ENCODE assay signal across 27 mouse cellular contexts in the genomic region with DNA sequence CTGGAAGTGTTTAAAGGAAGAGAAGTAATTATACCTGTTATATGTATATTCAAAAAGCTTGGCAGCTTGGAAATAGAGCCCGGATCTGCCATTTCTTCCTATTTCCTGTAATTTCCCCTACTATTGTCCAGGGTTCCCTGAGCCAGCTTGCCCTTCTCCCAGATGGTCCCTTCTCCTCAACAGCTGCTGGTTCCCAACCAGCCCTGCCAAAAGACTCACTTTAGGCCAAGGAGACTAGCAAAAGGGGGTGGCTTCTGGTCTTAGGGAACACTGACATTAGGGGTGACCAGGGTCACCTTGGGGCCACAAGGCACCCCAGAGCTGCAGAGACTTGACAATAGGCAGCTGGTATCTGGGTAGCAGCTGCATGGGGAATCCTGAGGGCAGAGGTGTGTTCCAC. TPM values are rescaled to one million over a fixed set of nuclear protein-coding genes. Genes with fewer than 3 reads are reported as not detected.
DNase-seq lines count a peak whose midpoint lies in the region; TF ChIP-seq lines count a peak whose summit lies in the region.
"Had no signal": no experiment of that assay in that cellular context is flagged by ENCODE, and none has a peak within 500 bp of the region (broad histone marks: within the 10 kb centered on the region; RNA-seq: fewer than 3 reads in every experiment).

No protein-coding gene starts in this region.

- TF ChIP-seq CTCF in cerebellum, adult 2 months (IDR thresholded peaks at IDR 0.05; ENCODE audit: borderline replicate concordance, insufficient read depth, low read depth, low read length): no peak

- peak; percentile 19 for DNase-seq in cerebellum, adult 9-11 months
- no peak for DNase-seq in cerebellum, postnatal 25 days
- peak; percentile 53 to 58 for DNase-seq in cerebellum, postnatal 10 days
- no peak for DNase-seq in cerebellum, adult 2 months
- peak; percentile 56 for DNase-seq in heart, adult 11 months
- no peak for DNase-seq in heart, postnatal 14 days
- DNase-seq in left cerebral cortex, postnatal 4 days: peak; percentile 32
- DNase-seq in left cerebral cortex, adult 8-10 months (ENCODE audit: low spot score in 2 of 2): no peak
- DNase-seq: adrenal gland, adult 2 months; adrenal gland, adult 8-10 months; adrenal gland, postnatal 10 days; adrenal gland, postnatal 14 days; adrenal gland, postnatal 25 days; adrenal gland, postnatal 36 days; B cell, adult 2 months; cerebellum, adult 11 months; cerebellum, adult 11-12 months had no signal

- intact Hi-C loops in heart, postnatal 14 days (cut with DNase I): no loop called here
- intact Hi-C loops in left cerebral cortex, postnatal 4 days (cut with DNase I): no loop called here

- H3K27ac ChIP-seq in cerebellum, adult 2 months (ENCODE audit: insufficient read depth, low read length): no peak overlapping the region

- peaks cover 38% of the 10 kb centered on the region for H3K4me1 ChIP-seq in cerebellum, adult 2 months (ENCODE audit: control insufficient read depth, insufficient read depth, low read length)

- 69% methylated on average over 1 of the region's 1 CpGs for WGBS in cerebellum, adult 2 months

- H3K4me3 ChIP-seq in cerebellum, adult 2 months (replicated peaks; ENCODE audit: insufficient read depth, low read depth, low read length): no peak overlapping the region

- no peaks in the 10 kb centered on the region for H3K27me3 ChIP-seq in cerebellum, adult 2 months (ENCODE audit: control insufficient read depth, insufficient read depth, low read length)
- H3K27me3 ChIP-seq: Patski had no signal

- no peak for TF ChIP-seq POLR2A in cerebellum, adult 2 months (IDR thresholded peaks at IDR 0.05; ENCODE audit: borderline replicate concordance, insufficient read depth, low read length)

RNA-seq across cellular contexts. Expression of gene Ndufa10, which starts 38.7 kb away (rescaled TPM):
- polyA plus RNA-seq in cerebellum, adult 2 months (2012; rRNA removed): 226 and 229 TPM in 2 replicates
- 100 to 1,000 TPM; 882 to 892 TPM for total RNA-seq in heart, postnatal 14 days (2021)
- total RNA-seq in left cerebral cortex, postnatal 4 days (2021): 100 to 1,000 TPM; 161 to 166 TPM
- 100 to 1,000 TPM; 219 to 243 (median 235) TPM for total RNA-seq in left cerebral cortex, adult 8-10 months (2022)

RNA-seq across cellular contexts. Expression of gene Olfr1416, which starts 49.9 kb away (rescaled TPM):
- not detected in 2 replicates for polyA plus RNA-seq in cerebellum, adult 2 months (2012; rRNA removed)
- not detected for total RNA-seq in heart, postnatal 14 days (2021)
- not detected for total RNA-seq in left cerebral cortex, postnatal 4 days (2021)
- not detected for total RNA-seq in left cerebral cortex, adult 8-10 months (2022)
- total RNA-seq: adrenal gland, adult 18-20 months; adrenal gland, adult 2 months; adrenal gland, adult 8-10 months; adrenal gland, postnatal 10 days; adrenal gland, postnatal 14 days; adrenal gland, postnatal 25 days; adrenal gland, postnatal 36 days; adrenal gland, postnatal 4 days; CH12.LX; ES-E14; MEL had no signal
- polyA plus RNA-seq: adrenal gland, adult 2 months; brain, embryonic 14.5 days; C2C12; CD4-positive, CD25-positive, alpha-beta regulatory T cell, adult 4 months; G1E; Patski had no signal

Comparison
In these comparisons a context has a peak if more than half of its experiments do, and no peak if none do; other contexts are left out.
1. DNase-seq: peak in cerebellum, adult 9-11 months (single experiment), cerebellum, postnatal 10 days (2 of 2), heart, adult 11 months (single experiment) and left cerebral cortex, postnatal 4 days (single experiment); none in cerebellum, postnatal 25 days (0 of 2), cerebellum, adult 2 months (0 of 2), heart, postnatal 14 days (0 of 2) and left cerebral cortex, adult 8-10 months (0 of 2).